Mouse (Mus musculus) liver, postnatal 0 days (tissue): ENCODE measurements around the gene Foxl1. TPM values are rescaled to one million over a fixed set of nuclear protein-coding genes. Genes with fewer than 3 reads are reported as not detected.

Experiments used
- ATAC-seq: fragments of 200-750 bp; cut with Nextera tagmentation; 2 replicates; pipeline ENCODE4 v1.8.0; 2017; ENCODE audit warnings: mild to moderate bottlenecking, moderate library complexity
- DNase-seq: peaks from one replicate; pipeline ENCODE4 v3.0.0-alpha.2; 2016
- H3K27ac ChIP-seq: fragments of 300-500 bp; sonication (generic); 2 replicates; pipeline ENCODE4 v1.5.1; 2014; ENCODE audit warnings: antibody characterized with exemption, moderate library complexity, mild to moderate bottlenecking, low read depth
- H3K27me3 ChIP-seq: fragments of 300-500 bp; sonication (generic); 2 replicates; pipeline ENCODE4 v1.6.1; 2014; ENCODE audit warnings: low read length, control low read depth, mixed read lengths; ENCODE audit not compliant: insufficient read depth
- H3K36me3 ChIP-seq: fragments of 300-500 bp; sonication (generic); replicated peaks from 2 replicates; pipeline ENCODE4 v1.6.1; 2014; ENCODE audit warnings: mild to moderate bottlenecking, control low read depth, low read length, moderate library complexity, mixed read lengths; ENCODE audit not compliant: insufficient read depth
- H3K4me1 ChIP-seq: fragments of 300-500 bp; sonication (generic); 2 replicates; pipeline ENCODE4 v1.6.1; 2014; ENCODE audit warnings: antibody characterized with exemption, mild to moderate bottlenecking, control low read depth; ENCODE audit not compliant: insufficient read depth
- H3K4me2 ChIP-seq: fragments of 300-500 bp; sonication (generic); 2 replicates; pipeline ENCODE4 v1.6.1; 2014; ENCODE audit warnings: low read depth, mild to moderate bottlenecking, low read length, moderate library complexity, mixed read lengths
- H3K4me3 ChIP-seq: fragments of 300-500 bp; sonication (generic); 2 replicates; pipeline ENCODE4 v1.5.1; 2014; ENCODE audit warnings: low read depth, low read length
- H3K9ac ChIP-seq: fragments of 300-500 bp; sonication (generic); replicated peaks from 2 replicates; pipeline ENCODE4 v1.6.1; 2014; ENCODE audit warnings: mild to moderate bottlenecking, moderate library complexity
- H3K9me3 ChIP-seq: fragments of 300-500 bp; sonication (generic); 2 replicates; pipeline ENCODE4 v1.6.1; 2016; ENCODE audit warnings: mild to moderate bottlenecking, control low read depth, low read length, mixed read lengths
- CTCF ChIP-seq: sonication (generic); IDR thresholded peaks from 2 replicates; pipeline ENCODE4 v1.5.1; 2016; ENCODE audit warnings: antibody characterized with exemption, low read depth
- EP300 ChIP-seq: IDR thresholded peaks from 2 replicates; pipeline ENCODE4 v1.6.1; 2016; ENCODE audit warnings: antibody characterized with exemption, low read depth, mild to moderate bottlenecking
- WGBS: fragments of 180-500 bp; shearing (Covaris S2); extraction: QIAGEN DNeasy Blood & Tissue Kit; methylation state at CpG from one replicate; pipeline ENCODE4 v1.1.7; 2014; ENCODE audit not compliant: insufficient replicate concordance; 5-methylcytosine and 5-hydroxymethylcytosine counted together
- polyA plus RNA-seq: library from polyadenylated mRNA; unstranded; fragments of >200 nt; fragmentation: Nextera tagmentation; extraction: Ambion mirVana; gene quantifications from 2 replicates; pipeline ENCODE4 v1.2.1, GENCODE M21; 2015

Foxl1 gene
- polyA plus RNA-seq, 1 experiment from 2014 or later: not detected

DNA sequence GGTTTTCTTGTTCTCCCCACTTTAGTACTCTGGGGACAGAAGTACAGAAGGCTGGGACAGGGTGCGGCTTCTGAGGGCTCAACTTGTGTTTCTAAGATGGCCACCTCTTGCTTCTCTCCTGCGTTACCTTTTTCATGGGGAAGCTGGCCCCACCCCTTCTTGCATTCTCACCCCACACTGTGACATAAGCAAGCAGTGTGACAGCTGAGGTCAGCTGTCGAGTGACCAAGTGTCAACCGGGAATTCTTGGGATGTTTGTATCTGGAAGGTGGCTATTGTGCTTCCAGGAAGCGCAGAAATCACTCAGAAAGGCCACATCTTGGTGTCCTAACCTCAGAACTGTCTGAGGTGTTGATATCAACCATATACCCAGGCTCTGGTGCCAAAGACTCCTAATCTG, 40.3 kb downstream of the Foxl1 start:
- Histone ChIP-seq H3K4me1 (no peaks in the 10 kb centered on the region), H3K9ac (no peak overlapping the region), H3K27me3 (no peaks in the 10 kb centered on the region), H3K4me3 (no peak overlapping the region), H3K4me2 (no peak overlapping the region), H3K36me3 (no peaks in the 10 kb centered on the region), H3K9me3 (no peaks in the 10 kb centered on the region), H3K27ac (no peak overlapping the region)
- TF ChIP-seq CTCF (no peak), EP300 (no peak)
- DNase-seq (no peak), ATAC-seq (no peak)
- 63% methylated on average over 5 of the region's 5 CpGs for WGBS

GRCm38 (mm10) chr8:121170116-121170515, 42.4 kb downstream of the Foxl1 start:
- no peaks in the 10 kb centered on the region for H3K27me3 ChIP-seq
- no peaks in the 10 kb centered on the region for H3K4me1 ChIP-seq
- no peaks in the 10 kb centered on the region for H3K9me3 ChIP-seq
- H3K9ac ChIP-seq: no peak overlapping the region
- no peak overlapping the region for H3K4me2 ChIP-seq
- no peak for ATAC-seq
- no peaks in the 10 kb centered on the region for H3K36me3 ChIP-seq
- H3K4me3 ChIP-seq: no peak overlapping the region
- H3K27ac ChIP-seq: no peak overlapping the region
- WGBS: 43% methylated on average over 7 of the region's 7 CpGs
- TF ChIP-seq CTCF: no peak
- no peak for TF ChIP-seq EP300
- no peak for DNase-seq

DNA sequence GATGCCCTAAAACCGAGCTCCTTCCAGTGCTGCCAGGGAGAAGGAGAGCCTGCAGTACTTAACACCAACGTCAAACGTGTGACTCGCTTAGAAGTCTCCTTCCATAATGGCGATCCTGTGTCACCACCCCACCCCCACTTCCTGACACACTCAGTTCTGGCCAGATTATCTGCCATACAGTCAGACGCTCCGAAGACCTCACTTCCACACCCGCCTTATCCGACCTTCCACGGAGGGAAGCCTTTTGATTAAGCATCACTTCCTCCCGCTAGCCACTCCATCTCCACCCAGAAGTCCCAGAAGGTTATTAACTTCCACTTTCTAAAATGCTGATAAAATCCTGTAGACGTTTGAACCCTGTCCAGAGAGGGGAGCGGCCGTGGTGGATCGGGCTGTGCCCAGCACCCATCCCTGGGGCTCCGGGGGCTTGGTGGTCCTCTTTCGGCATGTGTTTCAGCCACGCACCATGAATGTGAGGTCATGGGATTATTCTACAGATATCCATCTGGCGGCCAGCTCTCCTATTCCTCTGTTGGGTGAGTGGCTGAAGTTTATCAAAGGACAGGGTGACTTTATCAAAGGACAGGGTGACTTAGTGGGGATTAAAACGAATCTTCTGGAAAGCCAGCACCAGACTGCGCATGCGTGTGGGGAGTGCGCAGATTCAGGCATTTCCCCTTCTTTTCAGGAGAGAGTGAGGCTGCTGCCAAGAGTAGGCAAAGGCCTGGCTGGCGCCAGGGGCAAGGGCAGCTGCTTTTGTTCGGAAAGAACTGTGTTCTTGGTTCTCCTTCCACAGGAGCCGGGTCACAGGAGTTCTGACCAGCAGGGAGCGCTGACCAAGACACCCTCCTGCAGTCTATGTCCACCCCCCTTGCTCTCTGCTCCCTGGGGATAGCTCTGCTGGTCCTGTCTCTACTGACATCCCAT, 43.1 kb downstream of the Foxl1 start:
- no peak for TF ChIP-seq CTCF
- TF ChIP-seq EP300: no peak; the same call in 1 of the 2 replicates
- H3K36me3 ChIP-seq: no peaks in the 10 kb centered on the region
- no peaks in the 10 kb centered on the region for H3K4me1 ChIP-seq
- DNase-seq (no peak), ATAC-seq (peak; percentile 36; the same call in 1 of the 2 replicates)
- no peak overlapping the region for H3K9ac ChIP-seq
- no peak overlapping the region for H3K4me3 ChIP-seq
- H3K27ac ChIP-seq: no peak overlapping the region
- no peaks in the 10 kb centered on the region for H3K27me3 ChIP-seq
- H3K9me3 ChIP-seq: no peaks in the 10 kb centered on the region
- WGBS: 37% methylated on average over 27 of the region's 27 CpGs
- peak overlapping the region; percentile 40 for H3K4me2 ChIP-seq

- WGBS: 70% methylated on average over 8 of the region's 8 CpGs
- H3K27ac ChIP-seq: no peak overlapping the region
- no peak for TF ChIP-seq CTCF
- TF ChIP-seq EP300: no peak
Measured at GRCm38 (mm10) chr8:121172567-121172966, 44.8 kb downstream of the Foxl1 start.

DNA sequence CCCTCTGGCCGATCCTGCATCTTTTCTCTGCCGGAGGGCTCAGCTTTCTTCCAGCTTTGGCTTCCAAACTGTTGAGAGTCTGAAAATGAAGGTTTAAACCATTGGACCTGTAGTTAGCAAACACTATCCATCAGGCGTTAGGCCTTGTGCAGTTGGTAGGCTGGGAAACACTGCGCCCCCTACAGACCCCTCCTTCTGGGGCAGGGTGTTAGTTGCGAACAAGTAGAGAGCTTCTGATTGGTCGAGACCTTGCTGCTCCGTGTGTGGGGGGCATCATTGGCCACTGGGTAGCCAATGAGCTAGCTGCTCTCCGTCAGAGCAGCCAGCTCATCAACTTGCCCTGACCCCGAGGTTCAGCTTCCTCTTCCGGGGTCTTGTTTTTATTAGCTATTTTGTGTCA, 46.4 kb downstream of the Foxl1 start:
- Histone ChIP-seq H3K9ac (no peak overlapping the region), H3K9me3 (no peaks in the 10 kb centered on the region), H3K4me3 (no peak overlapping the region), H3K27me3 (no peaks in the 10 kb centered on the region), H3K4me2 (no peak overlapping the region), H3K27ac (no peak overlapping the region), H3K4me1 (no peaks in the 10 kb centered on the region), H3K36me3 (no peaks in the 10 kb centered on the region)
- ATAC-seq (no peak), DNase-seq (no peak)
- 57% methylated on average over 10 of the region's 10 CpGs for WGBS
- TF ChIP-seq EP300: no peak
- TF ChIP-seq CTCF: no peak

More at GRCm38 (mm10) chr8:121172567-121172966, 44.8 kb downstream of the Foxl1 start:
- DNase-seq (no peak), ATAC-seq (no peak)
- Histone ChIP-seq H3K27me3 (no peaks in the 10 kb centered on the region), H3K9ac (no peak overlapping the region), H3K36me3 (no peaks in the 10 kb centered on the region), H3K9me3 (no peaks in the 10 kb centered on the region), H3K4me3 (no peak overlapping the region), H3K4me1 (no peaks in the 10 kb centered on the region), H3K4me2 (no peak overlapping the region)

GRCm38 (mm10) chr8:121174721-121175539, 47.2 kb downstream of the Foxl1 start:
- Histone ChIP-seq H3K9ac (no peak overlapping the region), H3K4me1 (no peaks in the 10 kb centered on the region)

More at GRCm38 (mm10) chr8:121174721-121175539, 47.2 kb downstream of the Foxl1 start:
- no peak overlapping the region for H3K27ac ChIP-seq
- no peak overlapping the region for H3K4me3 ChIP-seq
- no peaks in the 10 kb centered on the region for H3K27me3 ChIP-seq
- ATAC-seq (no peak), DNase-seq (no peak)
- 67% methylated on average over 28 of the region's 30 CpGs for WGBS
- no peak overlapping the region for H3K4me2 ChIP-seq
- TF ChIP-seq CTCF (no peak), EP300 (no peak)
- no peaks in the 10 kb centered on the region for H3K36me3 ChIP-seq
- H3K9me3 ChIP-seq: no peaks in the 10 kb centered on the region
